Mouse (Mus musculus) myocyte (in vitro differentiated cells): ENCODE results near the gene Wdr47. TPM values are rescaled to one million over a fixed set of nuclear protein-coding genes. Genes with fewer than 3 reads are reported as not detected.
"Not testable (repeated sequence)": the region's sequence is repeated elsewhere in the genome, so short reads cannot be mapped to it uniquely, and the experiment has no call there.

Source experiments
- H3K27me3 ChIP-seq: one replicate; pipeline ENCODE4 v1.6.1; 2011; ENCODE audit not compliant: control insufficient read depth, insufficient read depth, insufficient read length
- H3K36me3 ChIP-seq: one replicate; pipeline ENCODE4 v1.6.1; 2011; ENCODE audit not compliant: control insufficient read depth, insufficient read depth
- H3K4me2 ChIP-seq: one replicate; pipeline ENCODE4 v1.6.1; 2011; ENCODE audit warnings: low read depth, control low read depth
- H3K4me3 ChIP-seq: one replicate; pipeline ENCODE4 v1.5.1; 2011; ENCODE audit warnings: mild to moderate bottlenecking, control low read depth, moderate library complexity
- H3K79me2 ChIP-seq: one replicate; pipeline ENCODE4 v1.6.1; 2011; ENCODE audit not compliant: control insufficient read depth, insufficient read depth
- H3ac ChIP-seq: one replicate; pipeline ENCODE4 v1.6.1; 2011; ENCODE audit not compliant: control insufficient read depth, insufficient read length
- CEBPB ChIP-seq: IDR thresholded peaks from 2 replicates; pipeline ENCODE4 v1.6.1; 2011; ENCODE audit warnings: mild to moderate bottlenecking, moderate library complexity; ENCODE audit not compliant: poor library complexity, insufficient read depth, severe bottlenecking
- E2F4 ChIP-seq: IDR thresholded peaks from one replicate; pipeline ENCODE4 v1.6.1; 2011; ENCODE audit warnings: mild to moderate bottlenecking, control low read depth, moderate library complexity; ENCODE audit not compliant: insufficient read depth
- MAX ChIP-seq: IDR thresholded peaks from one replicate; pipeline ENCODE4 v1.6.1; 2011; ENCODE audit warnings: low read depth, mild to moderate bottlenecking, control low read depth
- MYOD1 ChIP-seq, 3 experiments: IDR thresholded peaks; one replicate each; pipeline ENCODE4 v1.6.1; 2011; ENCODE audit warnings: control low read depth in 2 of 3, low read depth in 2 of 3, mild to moderate bottlenecking in 2 of 3, moderate library complexity in 1 of 3; ENCODE audit not compliant: insufficient read length in 2 of 3, control insufficient read depth in 1 of 3
- MYOG ChIP-seq, 3 experiments: IDR thresholded peaks; one replicate each; pipeline ENCODE4 v1.6.1; 2011; ENCODE audit warnings: control low read depth in 2 of 3, low read depth in 2 of 3, mild to moderate bottlenecking in 2 of 3; ENCODE audit not compliant: insufficient read length in 2 of 3, control insufficient read depth in 1 of 3, insufficient read depth in 1 of 3
- POLR2A ChIP-seq: IDR thresholded peaks from one replicate; pipeline ENCODE4 v1.6.1; 2011; ENCODE audit warnings: low read depth, mild to moderate bottlenecking, control low read depth, moderate library complexity; ENCODE audit not compliant: insufficient read length
- POLR2AphosphoS2 ChIP-seq: IDR thresholded peaks from one replicate; pipeline ENCODE4 v1.6.1; 2011; ENCODE audit warnings: low read depth, control low read depth; ENCODE audit not compliant: insufficient read length
- REST ChIP-seq: IDR thresholded peaks from one replicate; pipeline ENCODE4 v1.6.1; 2011; ENCODE audit warnings: mild to moderate bottlenecking, control low read depth, moderate library complexity; ENCODE audit not compliant: insufficient read depth, insufficient read length
- SRF ChIP-seq: IDR thresholded peaks from one replicate; pipeline ENCODE4 v1.6.1; 2011; ENCODE audit warnings: low read depth; ENCODE audit not compliant: control insufficient read depth, insufficient read length
- TCF12 ChIP-seq: IDR thresholded peaks from one replicate; pipeline ENCODE4 v1.6.1; 2011; ENCODE audit warnings: mild to moderate bottlenecking, control low read depth; ENCODE audit not compliant: poor library complexity, insufficient read depth, severe bottlenecking
- TCF3 ChIP-seq: IDR thresholded peaks from one replicate; pipeline ENCODE4 v1.6.1; 2011; ENCODE audit warnings: low read depth, control low read depth; ENCODE audit not compliant: insufficient read length
- USF1 ChIP-seq: IDR thresholded peaks from one replicate; pipeline ENCODE4 v1.6.1; 2011; ENCODE audit warnings: low read depth, mild to moderate bottlenecking, control low read depth, moderate library complexity
- polyA plus RNA-seq: library from polyadenylated mRNA; unstranded; fragments of >200 nt; fragmentation: generic; extraction: Trizol; gene quantifications from one replicate; pipeline ENCODE4 v1.2.1, GENCODE M21; 2012; ENCODE audit warnings: missing spikeins

The Wdr47 gene
- polyA plus RNA-seq, 1 experiment = 5.2 TPM

DNA sequence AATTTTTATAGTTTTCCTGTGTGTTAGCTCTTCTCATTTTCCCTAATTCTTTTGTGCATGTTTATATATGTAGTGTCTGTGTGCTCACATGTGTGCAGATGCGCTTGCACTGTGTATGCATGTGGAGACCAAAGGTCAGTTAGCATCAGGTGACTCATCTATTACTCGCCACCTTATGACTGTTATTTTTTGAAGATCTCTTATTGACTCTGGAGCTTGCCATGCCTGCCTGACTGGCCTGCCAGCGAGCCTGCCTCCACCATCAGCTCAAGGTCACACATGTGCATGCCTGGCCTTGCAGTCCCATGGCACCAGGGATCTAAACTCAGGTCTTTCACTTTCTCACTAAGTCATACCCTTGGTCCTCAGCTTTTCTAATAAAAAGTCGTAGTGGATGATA, 49.9 kb downstream of the Wdr47 start:
- no peak for TF ChIP-seq USF1
- no peak for TF ChIP-seq REST
- no peak for TF ChIP-seq E2F4
- no peak for TF ChIP-seq SRF
- no peak for TF ChIP-seq TCF3
- no peak for TF ChIP-seq TCF12
- no peak for TF ChIP-seq CEBPB
- no peak for TF ChIP-seq MYOD1 (IDR thresholded peaks at IDR 0.05; ENCODE audit: control insufficient read depth in 1 of 3, insufficient read length in 2 of 3, low read depth in 2 of 3)
- TF ChIP-seq POLR2A = no peak
- no peak for TF ChIP-seq MAX
- no peak for TF ChIP-seq MYOG (IDR thresholded peaks at IDR 0.05; ENCODE audit: control insufficient read depth in 1 of 3, insufficient read depth in 1 of 3, insufficient read length in 2 of 3, low read depth in 2 of 3)
- Histone ChIP-seq H3K36me3 (peaks cover 6% of the 10 kb centered on the region), H3K4me3 (no peak overlapping the region), H3K27me3 (no peaks in the 10 kb centered on the region), H3ac (no peak overlapping the region), H3K4me2 (no peak overlapping the region), H3K79me2 (no peaks in the 10 kb centered on the region)

- Histone ChIP-seq H3ac (no peak overlapping the region), H3K4me2 (no peak overlapping the region), H3K36me3 (peaks cover 3% of the 10 kb centered on the region), H3K4me3 (no peak overlapping the region), H3K27me3 (no peaks in the 10 kb centered on the region), H3K79me2 (no peaks in the 10 kb centered on the region)
- TF ChIP-seq CEBPB (no peak), SRF (no peak), MYOD1 (IDR thresholded peaks at IDR 0.05; ENCODE audit: control insufficient read depth in 1 of 3, insufficient read length in 2 of 3, low read depth in 2 of 3) (no peak), POLR2A (no peak), USF1 (no peak), POLR2AphosphoS2 (no peak), MAX (no peak), MYOG (IDR thresholded peaks at IDR 0.05; ENCODE audit: control insufficient read depth in 1 of 3, insufficient read depth in 1 of 3, insufficient read length in 2 of 3, low read depth in 2 of 3) (no peak), REST (no peak), TCF12 (no peak), E2F4 (no peak), TCF3 (no peak)
These were observed 53.8 kb downstream of the Wdr47 start for GRCm38 (mm10) chr3:108644856-108645255.

- H3K4me2 ChIP-seq = no peak overlapping the region
- H3K27me3 ChIP-seq = no peaks in the 10 kb centered on the region
- H3K36me3 ChIP-seq = peaks cover 3% of the 10 kb centered on the region
- H3ac ChIP-seq = no peak overlapping the region
- TF ChIP-seq USF1 (no peak), MAX (no peak), TCF12 (no peak), POLR2A (no peak), CEBPB (no peak), E2F4 (no peak), SRF (no peak), MYOD1 (IDR thresholded peaks at IDR 0.05; ENCODE audit: control insufficient read depth in 1 of 3, insufficient read length in 2 of 3, low read depth in 2 of 3) (no peak)
- H3K79me2 ChIP-seq = no peaks in the 10 kb centered on the region
- no peak overlapping the region for H3K4me3 ChIP-seq
These were observed 55.0 kb downstream of the Wdr47 start for GRCm38 (mm10) chr3:108646036-108646435.

- H3K27me3 ChIP-seq, H3ac ChIP-seq, H3K4me3 ChIP-seq, H3K36me3 ChIP-seq, H3K79me2 ChIP-seq, H3K4me2 ChIP-seq: not testable (repeated sequence)
These were observed 56.6 kb downstream of the Wdr47 start for GRCm38 (mm10) chr3:108647681-108648080.

GRCm38 (mm10) chr3:108652866-108653642, 62.0 kb downstream of the Wdr47 start:
- Histone ChIP-seq H3K4me3 (peak overlapping the region; percentile 41), H3K4me2 (peak overlapping the region; percentile 79), H3ac (peak overlapping the region; percentile 35), H3K27me3 (no peaks in the 10 kb centered on the region), H3K36me3 (no peaks in the 10 kb centered on the region), H3K79me2 (peaks cover 17% of the 10 kb centered on the region)
- TF ChIP-seq MYOD1 (IDR thresholded peaks at IDR 0.05; ENCODE audit: control insufficient read depth in 1 of 3, insufficient read length in 2 of 3, low read depth in 2 of 3) (no peak), MAX (no peak), TCF12 (no peak), POLR2A (no peak), SRF (no peak), E2F4 (no peak), POLR2AphosphoS2 (no peak), REST (no peak), MYOG (IDR thresholded peaks at IDR 0.05; ENCODE audit: control insufficient read depth in 1 of 3, insufficient read depth in 1 of 3, insufficient read length in 2 of 3, low read depth in 2 of 3) (no peak), USF1 (no peak), CEBPB (no peak), TCF3 (no peak)
